Mouse (Mus musculus): Measurements from ENCODE around the gene Aldh16a1. TPM values are rescaled to one million over a fixed set of nuclear protein-coding genes. Genes with fewer than 3 reads are reported as not detected.

Gene Aldh16a1
- polyA plus RNA-seq, 1 experiment: 97.2 TPM

GRCm38 (mm10) chr7:45161612-45162473 lies 7.5 kb upstream of the Aldh16a1 start:
- peaks cover 11% of the 10 kb centered on the region for H3K27me3 ChIP-seq (ENCODE audit: control insufficient read depth, insufficient read depth, low read length)
- H3K27ac ChIP-seq (ENCODE audit: control insufficient read depth, insufficient read depth, low read length): no peak overlapping the region
- no peaks in the 10 kb centered on the region for H3K36me3 ChIP-seq (ENCODE audit: control insufficient read depth, insufficient read depth, low read length)
- peaks cover 7% of the 10 kb centered on the region for H3K4me1 ChIP-seq (replicated peaks; ENCODE audit: control insufficient read depth, insufficient read depth, low read length)
- DNase-seq: peak; percentile 93
- WGBS: 4% methylated on average over 35 of the region's 35 CpGs
- peak overlapping the region; percentile 39 for H3K4me3 ChIP-seq (ENCODE audit: control insufficient read depth, insufficient read depth, low read length)
- TF ChIP-seq POLR2A (IDR thresholded peaks at IDR 0.05; ENCODE audit: control insufficient read depth, extremely low read depth, insufficient read depth, low read length, poor library complexity): no peak
- TF ChIP-seq CTCF (IDR thresholded peaks at IDR 0.05; ENCODE audit: borderline replicate concordance, control insufficient read depth, extremely low read depth, insufficient read depth, low read length, poor library complexity): peak; percentile 98

GRCm38 (mm10) chr7:45160866-45161265 lies 6.5 kb upstream of the Aldh16a1 start:
- WGBS: 95% methylated on average over 3 of the region's 3 CpGs
- no peak overlapping the region for H3K27ac ChIP-seq (ENCODE audit: control insufficient read depth, insufficient read depth, low read length)
- TF ChIP-seq POLR2A (IDR thresholded peaks at IDR 0.05; ENCODE audit: control insufficient read depth, extremely low read depth, insufficient read depth, low read length, poor library complexity) (no peak), CTCF (IDR thresholded peaks at IDR 0.05; ENCODE audit: borderline replicate concordance, control insufficient read depth, extremely low read depth, insufficient read depth, low read length, poor library complexity) (no peak)

GRCm38 (mm10) chr7:45160316-45160800 lies 6.0 kb upstream of the Aldh16a1 start:
- peaks cover 7% of the 10 kb centered on the region for H3K4me1 ChIP-seq (replicated peaks; ENCODE audit: control insufficient read depth, insufficient read depth, low read length)
- H3K36me3 ChIP-seq (ENCODE audit: control insufficient read depth, insufficient read depth, low read length): no peaks in the 10 kb centered on the region
- TF ChIP-seq POLR2A (IDR thresholded peaks at IDR 0.05; ENCODE audit: control insufficient read depth, extremely low read depth, insufficient read depth, low read length, poor library complexity) (no peak), CTCF (IDR thresholded peaks at IDR 0.05; ENCODE audit: borderline replicate concordance, control insufficient read depth, extremely low read depth, insufficient read depth, low read length, poor library complexity) (no peak)
- 97% methylated on average over 6 of the region's 6 CpGs for WGBS
- no peak overlapping the region for H3K27ac ChIP-seq (ENCODE audit: control insufficient read depth, insufficient read depth, low read length)
- H3K27me3 ChIP-seq (ENCODE audit: control insufficient read depth, insufficient read depth, low read length): peaks cover 11% of the 10 kb centered on the region
- DNase-seq: no peak
- H3K4me3 ChIP-seq (ENCODE audit: control insufficient read depth, insufficient read depth, low read length): no peak overlapping the region

More at GRCm38 (mm10) chr7:45160866-45161265, 6.5 kb upstream of the Aldh16a1 start:
- Histone ChIP-seq H3K27me3 (ENCODE audit: control insufficient read depth, insufficient read depth, low read length) (peaks cover 11% of the 10 kb centered on the region), H3K4me1 (replicated peaks; ENCODE audit: control insufficient read depth, insufficient read depth, low read length) (peaks cover 7% of the 10 kb centered on the region), H3K36me3 (ENCODE audit: control insufficient read depth, insufficient read depth, low read length) (no peaks in the 10 kb centered on the region), H3K4me3 (ENCODE audit: control insufficient read depth, insufficient read depth, low read length) (no peak overlapping the region)
- no peak for DNase-seq

DNA sequence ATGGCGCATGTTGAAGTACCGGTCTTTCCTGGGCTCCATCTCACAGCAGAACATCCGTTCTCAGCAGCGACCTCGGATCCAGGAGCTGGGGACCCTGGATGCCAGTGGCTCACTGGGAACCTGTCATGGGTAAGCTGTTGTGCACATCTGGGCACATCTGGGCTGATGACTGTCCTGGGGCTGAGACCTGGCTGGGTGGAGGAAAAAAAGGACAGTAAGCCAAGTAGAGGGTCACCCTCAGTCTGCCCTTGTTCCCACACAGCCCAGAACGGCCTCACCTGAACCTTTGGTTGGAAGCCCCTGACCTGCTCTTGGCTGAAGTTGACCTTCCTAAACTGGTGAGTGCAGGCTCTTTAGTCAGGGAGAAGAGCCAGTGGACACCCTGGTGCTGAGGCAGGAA lies 4.6 kb upstream of the Aldh16a1 start:
- no peak overlapping the region for H3K27ac ChIP-seq (ENCODE audit: control insufficient read depth, insufficient read depth, low read length)
- WGBS: 100% methylated on average over 6 of the region's 6 CpGs
- DNase-seq: no peak
- TF ChIP-seq CTCF (IDR thresholded peaks at IDR 0.05; ENCODE audit: borderline replicate concordance, control insufficient read depth, extremely low read depth, insufficient read depth, low read length, poor library complexity) (no peak), POLR2A (IDR thresholded peaks at IDR 0.05; ENCODE audit: control insufficient read depth, extremely low read depth, insufficient read depth, low read length, poor library complexity) (no peak)
- peaks cover 11% of the 10 kb centered on the region for H3K4me1 ChIP-seq (replicated peaks; ENCODE audit: control insufficient read depth, insufficient read depth, low read length)
- H3K27me3 ChIP-seq (ENCODE audit: control insufficient read depth, insufficient read depth, low read length): peaks cover 5% of the 10 kb centered on the region
- H3K36me3 ChIP-seq (ENCODE audit: control insufficient read depth, insufficient read depth, low read length): no peaks in the 10 kb centered on the region
- no peak overlapping the region for H3K4me3 ChIP-seq (ENCODE audit: control insufficient read depth, insufficient read depth, low read length)

DNA sequence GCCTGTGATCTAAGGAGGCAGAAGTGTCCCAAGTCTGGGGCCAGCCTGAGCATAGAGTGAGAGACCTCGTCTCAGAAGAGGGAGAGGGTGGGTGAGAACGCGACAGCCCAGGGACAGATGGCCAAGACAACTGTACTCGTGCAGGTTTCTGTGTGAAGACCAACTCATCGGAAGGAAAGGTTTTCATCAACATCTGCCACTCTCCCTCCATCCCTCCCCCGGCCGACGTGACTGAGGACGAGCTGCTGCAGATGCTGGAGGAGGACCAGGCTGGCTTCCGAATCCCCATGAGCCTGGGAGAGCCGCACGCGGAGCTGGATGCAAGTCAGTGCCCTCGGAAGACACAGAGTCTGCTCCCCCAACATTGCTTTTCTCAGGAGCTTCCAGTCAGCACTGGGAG lies 3.1 kb upstream of the Aldh16a1 start:
- H3K27me3 ChIP-seq (ENCODE audit: control insufficient read depth, insufficient read depth, low read length): no peaks in the 10 kb centered on the region
- H3K36me3 ChIP-seq (ENCODE audit: control insufficient read depth, insufficient read depth, low read length): no peaks in the 10 kb centered on the region
- WGBS: 97% methylated on average over 14 of the region's 14 CpGs
- no peak for TF ChIP-seq POLR2A (IDR thresholded peaks at IDR 0.05; ENCODE audit: control insufficient read depth, extremely low read depth, insufficient read depth, low read length, poor library complexity)
- no peak for TF ChIP-seq CTCF (IDR thresholded peaks at IDR 0.05; ENCODE audit: borderline replicate concordance, control insufficient read depth, extremely low read depth, insufficient read depth, low read length, poor library complexity)
- no peak overlapping the region for H3K27ac ChIP-seq (ENCODE audit: control insufficient read depth, insufficient read depth, low read length)
- H3K4me1 ChIP-seq (replicated peaks; ENCODE audit: control insufficient read depth, insufficient read depth, low read length): peaks cover 14% of the 10 kb centered on the region
- DNase-seq: no peak
- H3K4me3 ChIP-seq (ENCODE audit: control insufficient read depth, insufficient read depth, low read length): no peak overlapping the region

GRCm38 (mm10) chr7:45156206-45156605 lies 1.8 kb upstream of the Aldh16a1 start:
- peaks cover 7% of the 10 kb centered on the region for H3K4me1 ChIP-seq (replicated peaks; ENCODE audit: control insufficient read depth, insufficient read depth, low read length)
- no peak for DNase-seq
- H3K4me3 ChIP-seq (ENCODE audit: control insufficient read depth, insufficient read depth, low read length): no peak overlapping the region
- H3K27me3 ChIP-seq (ENCODE audit: control insufficient read depth, insufficient read depth, low read length): no peaks in the 10 kb centered on the region
- 97% methylated on average over 15 of the region's 15 CpGs for WGBS
- no peak for TF ChIP-seq POLR2A (IDR thresholded peaks at IDR 0.05; ENCODE audit: control insufficient read depth, extremely low read depth, insufficient read depth, low read length, poor library complexity)
- TF ChIP-seq CTCF (IDR thresholded peaks at IDR 0.05; ENCODE audit: borderline replicate concordance, control insufficient read depth, extremely low read depth, insufficient read depth, low read length, poor library complexity): no peak
- H3K27ac ChIP-seq (ENCODE audit: control insufficient read depth, insufficient read depth, low read length): no peak overlapping the region
- no peaks in the 10 kb centered on the region for H3K36me3 ChIP-seq (ENCODE audit: control insufficient read depth, insufficient read depth, low read length)
